Mouse (Mus musculus) liver, embryonic 16.5 days (tissue): ENCODE data around the gene Gm20737. TPM values are rescaled to one million over a fixed set of nuclear protein-coding genes. Genes with fewer than 3 reads are reported as not detected.
"Not testable (repeated sequence)": the region's sequence is repeated elsewhere in the genome, so short reads cannot be mapped to it uniquely, and the experiment has no call there.

Experiments used
- ATAC-seq: fragments of 200-750 bp; cut with Nextera tagmentation; 2 replicates; pipeline ENCODE4 v1.8.0; 2017; ENCODE audit warnings: low read depth, mild to moderate bottlenecking, moderate number of reproducible peaks, moderate library complexity
- H3K27ac ChIP-seq: fragments of 300-500 bp; sonication (generic); 2 replicates; pipeline ENCODE4 v1.5.1; 2014; ENCODE audit warnings: mild to moderate bottlenecking, low read length
- H3K27me3 ChIP-seq: fragments of 300-500 bp; sonication (generic); 2 replicates; pipeline ENCODE4 v1.6.1; 2014; ENCODE audit warnings: low read depth, low read length, mixed read lengths; ENCODE audit not compliant: control insufficient read depth, insufficient read depth
- H3K36me3 ChIP-seq: fragments of 300-500 bp; sonication (generic); 2 replicates; pipeline ENCODE4 v1.6.1; 2014; ENCODE audit warnings: mild to moderate bottlenecking; ENCODE audit not compliant: control insufficient read depth, insufficient read depth
- H3K4me1 ChIP-seq: fragments of 300-500 bp; sonication (generic); 2 replicates; pipeline ENCODE4 v1.6.1; 2014; ENCODE audit warnings: low read depth, low read length, mixed read lengths; ENCODE audit not compliant: control insufficient read depth
- H3K4me2 ChIP-seq: fragments of 300-500 bp; sonication (generic); 2 replicates; pipeline ENCODE4 v1.6.1; 2014; ENCODE audit warnings: low read depth, low read length, mixed read lengths
- H3K4me3 ChIP-seq: fragments of 300-500 bp; sonication (generic); 2 replicates; pipeline ENCODE4 v1.5.1; 2014; ENCODE audit warnings: low read depth, mild to moderate bottlenecking, low read length
- H3K9ac ChIP-seq: fragments of 300-500 bp; sonication (generic); 2 replicates; pipeline ENCODE4 v1.6.1; 2014; ENCODE audit warnings: low read depth, low read length
- H3K9me3 ChIP-seq: fragments of 300-500 bp; sonication (generic); replicated peaks from 2 replicates; pipeline ENCODE4 v1.6.1; 2016; ENCODE audit warnings: low read length; ENCODE audit not compliant: control insufficient read depth
- WGBS: fragments of 180-500 bp; shearing (Covaris S2); extraction: QIAGEN DNeasy Blood & Tissue Kit; methylation state at CpG from one replicate; pipeline ENCODE4 v1.1.7; 2014; ENCODE audit not compliant: insufficient replicate concordance; 5-methylcytosine and 5-hydroxymethylcytosine counted together
- polyA plus RNA-seq: library from polyadenylated mRNA; unstranded; fragments of >200 nt; fragmentation: Nextera tagmentation; extraction: Ambion mirVana; gene quantifications from 2 replicates; pipeline ENCODE4 v1.2.1, GENCODE M21; 2015

Gene Gm20737
- polyA plus RNA-seq = not detected in 2 replicates

DNA sequence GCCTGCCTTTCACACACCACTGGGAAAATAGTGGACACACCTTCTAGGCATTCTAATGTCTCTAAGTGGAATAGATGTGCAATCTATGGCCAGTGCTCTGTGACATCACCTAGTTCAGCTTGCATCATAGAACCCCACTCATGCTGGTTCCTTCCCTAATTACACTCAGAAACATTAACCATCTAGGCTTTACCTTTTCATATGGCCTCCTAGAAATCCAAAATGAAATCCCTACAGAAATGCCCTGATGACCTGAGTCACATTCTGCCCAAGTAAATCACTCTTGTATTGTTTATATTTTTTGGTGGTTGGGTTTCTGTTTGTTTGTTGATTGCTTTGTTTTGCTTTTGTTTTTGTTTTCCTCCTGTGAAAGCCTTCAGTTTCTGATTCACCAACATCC lies at the start of gene Gm20737:
Gm20737 (minus strand) TSS at position 101 of the 400 bp plus-strand sequence.
- not testable (repeated sequence) for H3K36me3 ChIP-seq, H3K9me3 ChIP-seq, H3K27ac ChIP-seq, H3K4me2 ChIP-seq, ATAC-seq, H3K9ac ChIP-seq, H3K27me3 ChIP-seq, H3K4me3 ChIP-seq, H3K4me1 ChIP-seq

DNA sequence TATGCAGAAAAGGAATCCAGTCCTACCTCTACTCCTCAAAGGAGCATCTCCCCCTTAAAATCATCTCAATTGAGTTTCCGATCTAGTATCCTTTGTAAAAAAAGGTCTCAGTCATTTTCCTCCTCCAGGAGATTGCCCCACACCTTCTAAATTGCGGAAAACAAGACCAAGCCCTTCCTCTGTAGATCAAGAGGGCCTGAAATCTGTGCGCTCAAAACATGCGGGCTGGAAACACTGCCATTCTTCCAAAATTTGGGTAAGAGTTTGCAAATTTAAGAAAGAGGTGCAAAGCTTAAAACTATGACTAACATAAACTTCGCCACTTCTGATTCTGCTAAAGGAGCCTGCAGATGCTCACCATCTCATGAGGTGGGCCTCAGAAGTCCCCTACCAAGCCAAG lies 17.3 kb upstream of the Gm20737 start, which contains the start of gene Gm21775:
Gm21775 (plus strand) TSS at position 301 of the 400 bp plus-strand sequence.
- H3K36me3 ChIP-seq, H3K27ac ChIP-seq, H3K9ac ChIP-seq, H3K27me3 ChIP-seq, H3K4me2 ChIP-seq, ATAC-seq, H3K9me3 ChIP-seq, H3K4me3 ChIP-seq, H3K4me1 ChIP-seq: not testable (repeated sequence)
- no CpG with 5 or more reads among the region's 5 CpGs for WGBS

Other genes with a start within 250 kb of the Gm20737 start
- not detected in 2 replicates for gene Gm20834, start 211.5 kb downstream of the Gm20737 start, polyA plus RNA-seq
- gene Gm28510, start 123.3 kb downstream of the Gm20737 start, polyA plus RNA-seq = not detected in 2 replicates
- not detected in 2 replicates for gene Gm21775, start 17.4 kb upstream of the Gm20737 start, polyA plus RNA-seq
- gene Gm21900, start 80.3 kb upstream of the Gm20737 start, polyA plus RNA-seq = not detected in 2 replicates
- not detected in 2 replicates for gene Gm20777, start 216.4 kb upstream of the Gm20737 start, polyA plus RNA-seq